Mouse (Mus musculus) liver, adult 2 months (tissue): ENCODE measurements at regions not wholly inside any gene's neighbourhood (a gene's known extent, or its start where the extent isn't known, plus 50 kb on each side); places are given as distances from the start of the nearest gene placed in this dataset.

Experiments used
- CTCF ChIP-seq: fragments of 200-500 bp; IDR thresholded peaks from 2 replicates; pipeline ENCODE4 v1.5.1; 2011; ENCODE audit warnings: low read depth, low read length, control low read depth
- POLR2A ChIP-seq: fragments of 200-500 bp; IDR thresholded peaks from 2 replicates; pipeline ENCODE4 v1.6.1; 2011; ENCODE audit warnings: low read length, control low read depth; ENCODE audit not compliant: insufficient read depth; ENCODE audit errors: extremely low read depth

DNA sequence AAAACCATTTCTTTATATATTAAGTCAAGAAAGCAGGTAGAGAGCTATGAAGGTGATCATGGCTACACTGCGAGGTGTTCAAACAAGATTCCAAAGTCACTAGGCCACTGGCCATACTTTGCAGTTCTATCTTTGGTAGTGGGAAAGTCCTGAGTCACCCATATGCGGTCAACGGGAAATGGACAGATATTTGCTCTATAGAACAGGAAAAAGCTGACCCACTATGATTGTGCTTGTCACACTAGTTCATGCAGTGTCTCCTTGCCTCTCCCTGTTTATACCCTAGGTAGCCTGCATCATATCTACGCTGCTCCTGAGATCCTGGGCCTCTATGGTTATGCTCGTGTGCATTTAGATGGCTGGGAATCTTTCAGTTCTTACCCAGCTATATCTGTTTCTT is 188.9 kb upstream of the Pfkp start:
- TF ChIP-seq POLR2A (no peak), CTCF (no peak)
